Comparison of ENCODE assay signal across 18 mouse cellular contexts in genomic region chr19:7034006-7034405, GRCm38 (mm10).
"Had no signal": no experiment of that assay in that cellular context is flagged by ENCODE, and none has a peak within 500 bp of the region (broad histone marks: within the 10 kb centered on the region; RNA-seq: fewer than 3 reads in every experiment).

No protein-coding gene starts in this region.

- H3K9ac ChIP-seq: liver, embryonic 12.5 days; lung, embryonic 14.5 days; midbrain, embryonic 12.5 days; midbrain, embryonic 15.5 days; neural tube, embryonic 13.5 days had no signal

- DNase-seq: kidney, adult 11 months; kidney, adult 9 months; kidney, postnatal 14 days; kidney, postnatal 4 days; layer of hippocampus, postnatal 36 days; lung, embryonic 14.5 days; retina, postnatal 1 day; right cerebral cortex, postnatal 25 days; spleen, adult 18-20 months; thymus, adult 18-20 months; thymus, postnatal 4 days had no signal

- H3K27me3 ChIP-seq: liver, embryonic 12.5 days; midbrain, embryonic 12.5 days; midbrain, embryonic 15.5 days; neural tube, embryonic 13.5 days had no signal

- H3K27ac ChIP-seq: left cerebral cortex, adult 2 months; liver, embryonic 12.5 days; macrophage; midbrain, embryonic 12.5 days; midbrain, embryonic 15.5 days; neural tube, embryonic 13.5 days had no signal

- H3K4me3 ChIP-seq: left cerebral cortex, adult 2 months; liver, embryonic 12.5 days; midbrain, embryonic 12.5 days; midbrain, embryonic 15.5 days; neural tube, embryonic 13.5 days had no signal

- ATAC-seq: liver, embryonic 12.5 days; lung, postnatal 0 days; midbrain, embryonic 15.5 days had no signal

- H3K9me3 ChIP-seq: liver, embryonic 12.5 days; midbrain, embryonic 12.5 days; midbrain, embryonic 15.5 days; neural tube, embryonic 13.5 days had no signal

- H3K4me2 ChIP-seq: liver, embryonic 12.5 days; lung, embryonic 14.5 days; midbrain, embryonic 12.5 days; midbrain, embryonic 15.5 days; neural tube, embryonic 13.5 days had no signal
